Mouse (Mus musculus): ENCODE data around the gene Pvalb. TPM values are rescaled to one million over a fixed set of nuclear protein-coding genes. Genes with fewer than 3 reads are reported as not detected.

Pvalb gene
- polyA plus RNA-seq (2012; ENCODE audit: low replicate concordance) = not detected in 2 replicates

GRCm38 (mm10) chr15:78206312-78206711 is at the start of gene Pvalb:
Gene Pvalb, minus strand, starts transcription at chr15:78206400.

GRCm38 (mm10) chr15:78244695-78245492 is 38.7 kb upstream of the Pvalb start, which contains the start of gene Ncf4:
Gene Ncf4, plus strand, starts transcription at chr15:78244801.

GRCm38 (mm10) chr15:78173972-78174886 is 32.0 kb downstream of the Pvalb start, which contains the start of gene Ift27:
Gene Ift27, minus strand, starts transcription at chr15:78174107.

Other genes starting within 250 kb of the Pvalb start
- gene Foxred2, start 249.7 kb downstream of the Pvalb start, polyA plus RNA-seq (2012; ENCODE audit: low replicate concordance) = 3.2 and 3.3 TPM in 2 replicates
- gene Eif3d, start 235.6 kb downstream of the Pvalb start, polyA plus RNA-seq (2012; ENCODE audit: low replicate concordance) = 15.7 and 26.5 TPM in 2 replicates
- not detected in 2 replicates for gene Cacng2, start 86.4 kb downstream of the Pvalb start, polyA plus RNA-seq (2012; ENCODE audit: low replicate concordance)
- 64.0 and 137 TPM in 2 replicates for gene Ift27, start 32.3 kb downstream of the Pvalb start, polyA plus RNA-seq (2012; ENCODE audit: low replicate concordance)
- 111 TPM in 2 replicates for gene Ncf4, start 38.4 kb upstream of the Pvalb start, polyA plus RNA-seq (2012; ENCODE audit: low replicate concordance)
- 13.9 and 82.5 TPM in 2 replicates for gene Csf2rb2, start 99.3 kb upstream of the Pvalb start, polyA plus RNA-seq (2012; ENCODE audit: low replicate concordance)
- gene Csf2rb, start 119.4 kb upstream of the Pvalb start, polyA plus RNA-seq (2012; ENCODE audit: low replicate concordance) = 71.1 and 138 TPM in 2 replicates
- not detected in 2 replicates for gene Tex33, start 189.5 kb upstream of the Pvalb start, polyA plus RNA-seq (2012; ENCODE audit: low replicate concordance)
- gene Tst, start 199.5 kb upstream of the Pvalb start, polyA plus RNA-seq (2012; ENCODE audit: low replicate concordance) = 2.3 and 5.9 TPM in 2 replicates
- 71.3 and 114 TPM in 2 replicates for gene Mpst, start 200.0 kb upstream of the Pvalb start, polyA plus RNA-seq (2012; ENCODE audit: low replicate concordance)
- gene Kctd17, start 222.2 kb upstream of the Pvalb start, polyA plus RNA-seq (2012; ENCODE audit: low replicate concordance) = 31.7 and 122 TPM in 2 replicates

All from hematopoietic multipotent progenitor cell, adult 10-12 weeks (in vitro differentiated cells).